Mouse (Mus musculus) C2C12 (cell line): ENCODE data around the gene Tnk2.

Experiments used
- CEBPB ChIP-seq: IDR thresholded peaks from one replicate; pipeline ENCODE4 v1.6.1; 2011; ENCODE audit warnings: low read depth, mild to moderate bottlenecking, control low read depth, moderate library complexity
- CTCF ChIP-seq: IDR thresholded peaks from one replicate; pipeline ENCODE4 v1.5.1; 2011; ENCODE audit not compliant: control insufficient read depth, insufficient read depth, insufficient read length
- FOSL1 ChIP-seq: IDR thresholded peaks from one replicate; pipeline ENCODE4 v1.8.0; 2011; ENCODE audit warnings: mild to moderate bottlenecking, low read length; ENCODE audit not compliant: poor library complexity, insufficient read depth, severe bottlenecking
- MAX ChIP-seq: IDR thresholded peaks from one replicate; pipeline ENCODE4 v1.6.1; 2011; ENCODE audit warnings: mild to moderate bottlenecking, control low read depth
- MYOD1 ChIP-seq: IDR thresholded peaks from one replicate; pipeline ENCODE4 v1.6.1; 2011; ENCODE audit warnings: low read depth; ENCODE audit not compliant: control insufficient read depth, insufficient read length
- MYOG ChIP-seq: IDR thresholded peaks from one replicate; pipeline ENCODE4 v1.6.1; 2011; ENCODE audit not compliant: control insufficient read depth, insufficient read length; ENCODE audit errors: extremely low read depth
- USF1 ChIP-seq: IDR thresholded peaks from one replicate; pipeline ENCODE4 v1.6.1; 2011; ENCODE audit warnings: low read depth, mild to moderate bottlenecking, control low read depth, moderate library complexity

DNA sequence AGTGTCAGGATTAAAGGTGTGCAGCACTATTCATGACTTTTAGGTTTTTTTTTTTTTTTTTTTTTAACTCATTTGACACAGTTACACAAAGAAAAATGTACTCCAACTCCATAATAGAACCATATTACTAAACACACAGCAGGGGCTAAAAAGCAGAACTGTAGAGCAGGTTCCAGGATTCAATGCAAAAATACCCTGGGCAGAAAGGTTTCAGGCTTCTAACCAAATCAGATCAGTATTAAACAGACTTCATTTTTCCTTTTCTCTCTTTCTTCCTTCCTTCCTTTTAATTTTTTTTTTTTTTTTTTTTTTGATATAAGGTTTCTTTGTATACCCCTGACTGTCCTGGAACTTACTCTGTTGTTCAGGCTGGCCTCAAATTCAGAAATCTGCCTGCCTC, 6.8 kb downstream of the Tnk2 start:
- TF ChIP-seq USF1, result no peak
- TF ChIP-seq CTCF, result no peak
- no peak for TF ChIP-seq MYOG
- TF ChIP-seq MAX, result no peak
- no peak for TF ChIP-seq MYOD1
- no peak for TF ChIP-seq CEBPB
- TF ChIP-seq FOSL1, result no peak
